Mouse (Mus musculus): ENCODE data around the gene Spsb3. TPM values are rescaled to one million over a fixed set of nuclear protein-coding genes. Genes with fewer than 3 reads are reported as not detected.

Spsb3 gene
- total RNA-seq, 2 experiments from 2014 or later: 11.9 to 17.1 TPM

Other genes with a start within 250 kb of the Spsb3 start
- 0.30 and 1.4 TPM in 2 replicates for gene Slc9a3r2, start 236.3 kb upstream of the Spsb3 start, total RNA-seq (2015)
- gene Slc9a3r2, start 236.3 kb upstream of the Spsb3 start, total RNA-seq (2017): 1.1 and 1.5 TPM in 2 replicates
- not detected in 2 replicates for gene Npw, start 228.2 kb upstream of the Spsb3 start, total RNA-seq (2015)
- not detected in 2 replicates for gene Npw, start 228.2 kb upstream of the Spsb3 start, total RNA-seq (2017)
- 18.1 and 19.2 TPM in 2 replicates for gene Zfp598, start 217.0 kb upstream of the Spsb3 start, total RNA-seq (2015)
- gene Zfp598, start 217.0 kb upstream of the Spsb3 start, total RNA-seq (2017): 12.7 and 17.8 TPM in 2 replicates
- gene Syngr3, start 196.7 kb upstream of the Spsb3 start, total RNA-seq (2015): not detected in 2 replicates
- gene Syngr3, start 196.7 kb upstream of the Spsb3 start, total RNA-seq (2017): not detected in 2 replicates
- 18.1 and 21.8 TPM in 2 replicates for gene Gfer, start 190.5 kb upstream of the Spsb3 start, total RNA-seq (2015)
- 31.6 and 36.2 TPM in 2 replicates for gene Gfer, start 190.5 kb upstream of the Spsb3 start, total RNA-seq (2017)
- gene Noxo1, start 190.4 kb upstream of the Spsb3 start, total RNA-seq (2015): 1.5 and 1.7 TPM in 2 replicates
- gene Noxo1, start 190.4 kb upstream of the Spsb3 start, total RNA-seq (2017): 0.62 and 1.9 TPM in 2 replicates
- 9.1 and 10.3 TPM in 2 replicates for gene Tbl3, start 179.0 kb upstream of the Spsb3 start, total RNA-seq (2015)
- 15.6 and 21.3 TPM in 2 replicates for gene Tbl3, start 179.0 kb upstream of the Spsb3 start, total RNA-seq (2017)
- gene Rnf151, start 168.6 kb upstream of the Spsb3 start, total RNA-seq (2015): not detected in 2 replicates
- gene Rnf151, start 168.6 kb upstream of the Spsb3 start, total RNA-seq (2017): not detected in 2 replicates
- 2,172 and 2,303 TPM in 2 replicates for gene Rps2, start 168.5 kb upstream of the Spsb3 start, total RNA-seq (2015)
- 591 and 664 TPM in 2 replicates for gene Rps2, start 168.5 kb upstream of the Spsb3 start, total RNA-seq (2017)
- 186 and 217 TPM in 2 replicates for gene Ndufb10, start 162.2 kb upstream of the Spsb3 start, total RNA-seq (2015)
- gene Ndufb10, start 162.2 kb upstream of the Spsb3 start, total RNA-seq (2017): 251 and 266 TPM in 2 replicates
- gene Rpl3l, start 158.8 kb upstream of the Spsb3 start, total RNA-seq (2015): 0.45 and 0.52 TPM in 2 replicates
- gene Rpl3l, start 158.8 kb upstream of the Spsb3 start, total RNA-seq (2017): 0.15 and 1.5 TPM in 2 replicates
- gene Msrb1, start 150.0 kb upstream of the Spsb3 start, total RNA-seq (2015): 1,003 and 1,039 TPM in 2 replicates
- 540 and 544 TPM in 2 replicates for gene Msrb1, start 150.0 kb upstream of the Spsb3 start, total RNA-seq (2017)
- gene Hs3st6, start 133.7 kb upstream of the Spsb3 start, total RNA-seq (2015): not detected in 2 replicates
- gene Hs3st6, start 133.7 kb upstream of the Spsb3 start, total RNA-seq (2017): not detected in 2 replicates
- not detected in 2 replicates for gene Meiob, start 82.4 kb upstream of the Spsb3 start, total RNA-seq (2015)
- 0.33 TPM in 1 of 2 replicates, not detected in the other for gene Meiob, start 82.4 kb upstream of the Spsb3 start, total RNA-seq (2017)
- gene Hagh, start 46.5 kb upstream of the Spsb3 start, total RNA-seq (2015): 29.5 and 46.1 TPM in 2 replicates
- gene Hagh, start 46.5 kb upstream of the Spsb3 start, total RNA-seq (2017): 22.8 and 25.0 TPM in 2 replicates
- gene Fahd1, start 36.3 kb upstream of the Spsb3 start, total RNA-seq (2015): 3.7 and 4.0 TPM in 2 replicates
- 8.4 and 13.0 TPM in 2 replicates for gene Fahd1, start 36.3 kb upstream of the Spsb3 start, total RNA-seq (2017)
- gene Igfals, start 20.6 kb upstream of the Spsb3 start, total RNA-seq (2015): not detected in 2 replicates
- gene Igfals, start 20.6 kb upstream of the Spsb3 start, total RNA-seq (2017): not detected in 2 replicates
- 74.4 and 76.3 TPM in 2 replicates for gene Nubp2, start 294 bp upstream of the Spsb3 start, total RNA-seq (2015)
- gene Nubp2, start 294 bp upstream of the Spsb3 start, total RNA-seq (2017): 39.8 and 43.2 TPM in 2 replicates
- gene Eme2, start 8.4 kb downstream of the Spsb3 start, total RNA-seq (2015): 2.2 and 5.8 TPM in 2 replicates
- gene Eme2, start 8.4 kb downstream of the Spsb3 start, total RNA-seq (2017): 13.5 and 17.4 TPM in 2 replicates
- 30.0 and 30.1 TPM in 2 replicates for gene Mrps34, start 8.5 kb downstream of the Spsb3 start, total RNA-seq (2015)
- gene Mrps34, start 8.5 kb downstream of the Spsb3 start, total RNA-seq (2017): 12.9 and 18.9 TPM in 2 replicates
- gene Nme3, start 9.9 kb downstream of the Spsb3 start, total RNA-seq (2015): 27.2 and 28.2 TPM in 2 replicates
- 40.9 and 45.5 TPM in 2 replicates for gene Nme3, start 9.9 kb downstream of the Spsb3 start, total RNA-seq (2017)
- gene Mapk8ip3, start 50.3 kb downstream of the Spsb3 start, total RNA-seq (2015): 17.3 and 17.6 TPM in 2 replicates
- gene Mapk8ip3, start 50.3 kb downstream of the Spsb3 start, total RNA-seq (2017): 20.1 and 36.1 TPM in 2 replicates
- gene Jpt2, start 74.0 kb downstream of the Spsb3 start, total RNA-seq (2015): 60.9 and 63.8 TPM in 2 replicates
- 54.0 and 55.0 TPM in 2 replicates for gene Jpt2, start 74.0 kb downstream of the Spsb3 start, total RNA-seq (2017)
- 17.7 and 18.1 TPM in 2 replicates for gene Cramp1l, start 129.1 kb downstream of the Spsb3 start, total RNA-seq (2015)
- gene Cramp1l, start 129.1 kb downstream of the Spsb3 start, total RNA-seq (2017): 9.8 and 10.2 TPM in 2 replicates
- 6.4 and 8.1 TPM in 2 replicates for gene Ift140, start 129.4 kb downstream of the Spsb3 start, total RNA-seq (2015)
- gene Ift140, start 129.4 kb downstream of the Spsb3 start, total RNA-seq (2017): 9.9 and 17.2 TPM in 2 replicates
- gene Tmem204, start 196.9 kb downstream of the Spsb3 start, total RNA-seq (2015): not detected in 2 replicates
- not detected in 2 replicates for gene Tmem204, start 196.9 kb downstream of the Spsb3 start, total RNA-seq (2017)
- 3.9 and 4.4 TPM in 2 replicates for gene Telo2, start 229.3 kb downstream of the Spsb3 start, total RNA-seq (2015)
- gene Telo2, start 229.3 kb downstream of the Spsb3 start, total RNA-seq (2017): 8.8 and 11.3 TPM in 2 replicates
- not detected in 2 replicates for gene Ptx4, start 234.1 kb downstream of the Spsb3 start, total RNA-seq (2015)
- gene Ptx4, start 234.1 kb downstream of the Spsb3 start, total RNA-seq (2017): not detected in 2 replicates
- gene Clcn7, start 246.7 kb downstream of the Spsb3 start, total RNA-seq (2015): 12.3 and 13.1 TPM in 2 replicates
- 16.6 and 18.3 TPM in 2 replicates for gene Clcn7, start 246.7 kb downstream of the Spsb3 start, total RNA-seq (2017)

Measured in megakaryocyte, adult 5-6 weeks (primary cell).